Mouse (Mus musculus): ENCODE results near the gene Tubal3. TPM values are rescaled to one million over a fixed set of nuclear protein-coding genes. Genes with fewer than 3 reads are reported as not detected.

Gene Tubal3
- polyA plus RNA-seq (2014; fragmentation: Illumina TruSeq; extraction: RNeasy Lipid Tissue Mini Kit (QIAGEN cat#74804); ENCODE audit: low read depth, low replicate concordance), result 1.0 TPM

DNA sequence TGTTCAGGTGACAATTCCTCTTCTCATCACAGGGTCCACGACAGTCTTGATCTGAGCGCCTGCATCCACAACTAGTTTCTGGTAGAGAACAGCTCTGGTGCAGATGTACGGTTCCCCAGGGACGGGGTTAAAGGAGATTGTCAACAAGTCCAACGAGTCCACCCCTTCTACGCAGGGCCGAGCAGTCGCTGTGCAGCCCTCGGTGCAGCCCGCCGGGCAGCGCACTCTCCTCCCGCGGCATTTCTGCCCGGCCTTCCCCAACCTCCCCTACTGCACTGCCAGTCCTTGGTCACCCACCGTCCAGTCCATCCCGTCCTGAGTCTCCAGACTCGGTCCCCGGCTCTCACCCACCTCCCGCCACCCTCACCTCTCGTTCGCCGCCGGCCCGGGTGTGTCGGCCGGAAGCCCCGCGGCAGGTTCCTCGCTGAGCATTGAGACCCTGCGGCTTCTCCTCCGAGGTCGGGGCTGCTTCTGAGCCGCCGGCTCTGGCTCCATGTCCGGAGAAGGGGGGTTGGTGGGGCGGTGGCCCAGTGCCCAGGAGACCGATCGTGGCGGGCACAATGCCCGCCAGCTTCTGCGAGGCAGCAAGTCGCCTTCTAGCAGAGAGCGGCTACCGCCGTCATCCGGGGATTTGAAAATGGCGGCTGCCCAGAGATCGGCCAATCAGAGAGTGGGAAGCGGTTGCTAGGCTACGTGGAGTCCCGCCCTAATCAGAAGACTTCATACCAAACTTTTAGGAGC is at the start of gene Tubal3, which contains the start of gene Net1:
Tubal3 (plus strand) TSS at position 704 of the 741 bp plus-strand sequence.
Net1 (minus strand) TSS at position 650 of the 741 bp plus-strand sequence.

DNA sequence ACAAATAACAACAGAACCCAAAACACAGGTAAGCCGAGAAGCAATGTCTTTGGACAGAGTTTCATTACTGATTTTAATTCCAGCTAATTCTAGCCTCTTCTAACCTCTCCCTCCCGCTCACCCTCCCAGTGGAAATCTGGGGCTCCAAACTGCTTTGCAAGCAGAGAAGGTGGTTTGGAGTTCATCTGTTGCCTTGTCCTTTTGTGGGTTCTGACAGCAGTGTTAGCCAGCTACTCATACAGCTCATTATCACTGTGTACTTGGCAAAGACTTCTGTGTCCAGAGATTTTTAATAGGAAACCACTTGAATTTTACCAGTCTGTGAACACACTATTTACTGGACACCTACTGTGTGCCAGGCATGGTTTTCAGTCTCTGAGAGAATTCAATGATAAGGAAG is 27.2 kb downstream of the Tubal3 start, which contains the start of gene Ucn3:
Ucn3 (minus strand) TSS at position 101 of the 400 bp plus-strand sequence.

Other genes with a start within 250 kb of the Tubal3 start
- not detected for gene Calml3, start 114.0 kb upstream of the Tubal3 start, polyA plus RNA-seq (2014; fragmentation: Illumina TruSeq; extraction: RNeasy Lipid Tissue Mini Kit (QIAGEN cat#74804); ENCODE audit: low read depth, low replicate concordance)
- gene Calm4, start 80.5 kb upstream of the Tubal3 start, polyA plus RNA-seq (2014; fragmentation: Illumina TruSeq; extraction: RNeasy Lipid Tissue Mini Kit (QIAGEN cat#74804); ENCODE audit: low read depth, low replicate concordance), result not detected
- not detected for gene Calm5, start 64.1 kb upstream of the Tubal3 start, polyA plus RNA-seq (2014; fragmentation: Illumina TruSeq; extraction: RNeasy Lipid Tissue Mini Kit (QIAGEN cat#74804); ENCODE audit: low read depth, low replicate concordance)
- 36.3 TPM for gene Net1, start 54 bp upstream of the Tubal3 start, polyA plus RNA-seq (2014; fragmentation: Illumina TruSeq; extraction: RNeasy Lipid Tissue Mini Kit (QIAGEN cat#74804); ENCODE audit: low read depth, low replicate concordance)
- gene Ucn3, start 27.1 kb downstream of the Tubal3 start, polyA plus RNA-seq (2014; fragmentation: Illumina TruSeq; extraction: RNeasy Lipid Tissue Mini Kit (QIAGEN cat#74804); ENCODE audit: low read depth, low replicate concordance), result not detected
- gene Akr1c14, start 130.7 kb downstream of the Tubal3 start, polyA plus RNA-seq (2014; fragmentation: Illumina TruSeq; extraction: RNeasy Lipid Tissue Mini Kit (QIAGEN cat#74804); ENCODE audit: low read depth, low replicate concordance), result 4.9 TPM
- 0.24 TPM for gene Akr1c18, start 232.4 kb downstream of the Tubal3 start, polyA plus RNA-seq (2014; fragmentation: Illumina TruSeq; extraction: RNeasy Lipid Tissue Mini Kit (QIAGEN cat#74804); ENCODE audit: low read depth, low replicate concordance)

All from testis, adult 10 weeks (tissue).